Mouse (Mus musculus): Measurements from ENCODE around the gene Il17rc.

Gene Il17rc

GRCm38 (mm10) chr6:113471297-113471936 lies at the start of gene Il17rc:
Il17rc (plus strand) TSS chr6:113471427.
- DNase-seq: peak; percentile 76

GRCm38 (mm10) chr6:113423000-113423399 lies 48.2 kb upstream of the Il17rc start:
- DNase-seq: no peak

- peak; percentile 33 for DNase-seq
Measured at GRCm38 (mm10) chr6:113424187-113424586, 47.0 kb upstream of the Il17rc start.

GRCm38 (mm10) chr6:113426696-113427095 lies 44.5 kb upstream of the Il17rc start:
- no peak for DNase-seq

- peak; percentile 42 for DNase-seq
Measured at GRCm38 (mm10) chr6:113427397-113427796, 43.8 kb upstream of the Il17rc start.

- DNase-seq: no peak
Measured at GRCm38 (mm10) chr6:113428006-113428405, 43.2 kb upstream of the Il17rc start.

GRCm38 (mm10) chr6:113429965-113430364 lies 41.3 kb upstream of the Il17rc start:
- DNase-seq: no peak

GRCm38 (mm10) chr6:113430846-113431245 lies 40.4 kb upstream of the Il17rc start:
- DNase-seq: no peak

GRCm38 (mm10) chr6:113431801-113432200 lies 39.4 kb upstream of the Il17rc start:
- DNase-seq: no peak

- no peak for DNase-seq
Measured at GRCm38 (mm10) chr6:113433661-113434060, 37.6 kb upstream of the Il17rc start.

- no peak for DNase-seq
Measured at GRCm38 (mm10) chr6:113434691-113435090, 36.5 kb upstream of the Il17rc start.

- no peak for DNase-seq
Measured at GRCm38 (mm10) chr6:113435664-113436205, 35.5 kb upstream of the Il17rc start, which contains the start of gene Cidec. Cidec (minus strand) TSS chr6:113435760.

- DNase-seq: no peak
Measured at GRCm38 (mm10) chr6:113437135-113437534, 34.1 kb upstream of the Il17rc start.

- no peak for DNase-seq
Measured at GRCm38 (mm10) chr6:113438721-113439430, 32.4 kb upstream of the Il17rc start.

- no peak for DNase-seq
Measured at GRCm38 (mm10) chr6:113440686-113441085, 30.5 kb upstream of the Il17rc start.

- peak; percentile 87 for DNase-seq
Measured at GRCm38 (mm10) chr6:113441147-113441680, 30.0 kb upstream of the Il17rc start.

- DNase-seq: no peak
Measured at GRCm38 (mm10) chr6:113442087-113442441, 29.2 kb upstream of the Il17rc start.

GRCm38 (mm10) chr6:113442442-113443090 lies 28.7 kb upstream of the Il17rc start, which contains the start of gene Jagn1:
Jagn1 (plus strand) TSS chr6:113442569.
- peak; percentile 94 for DNase-seq

- no peak for DNase-seq
Measured at GRCm38 (mm10) chr6:113443091-113443490, 28.1 kb upstream of the Il17rc start.

GRCm38 (mm10) chr6:113444207-113444965 lies 26.8 kb upstream of the Il17rc start:
- peak; percentile 28 for DNase-seq

GRCm38 (mm10) chr6:113447639-113448038 lies 23.6 kb upstream of the Il17rc start:
- no peak for DNase-seq

- peak; percentile 40 for DNase-seq
Measured at GRCm38 (mm10) chr6:113451839-113452238, 19.4 kb upstream of the Il17rc start.

- no peak for DNase-seq
Measured at GRCm38 (mm10) chr6:113455007-113455406, 16.2 kb upstream of the Il17rc start.

Data from kidney, adult 18-20 months (tissue).